Mouse (Mus musculus): ENCODE data around the gene Riox1.
A peak's percentile ranks its signal among the peaks of the same experiment; 100 is the strongest.
"Not testable (repeated sequence)": the region's sequence is repeated elsewhere in the genome, so short reads cannot be mapped to it uniquely, and the experiment has no call there.

Gene Riox1

GRCm38 (mm10) chr12:83950493-83950839, at the start of gene Riox1:
Riox1 (plus strand) TSS chr12:83950608.
- peak; percentile 92 for DNase-seq (ENCODE audit: low spot score)

- DNase-seq (ENCODE audit: low spot score): no peak
Measured at GRCm38 (mm10) chr12:83910451-83910850, 40.0 kb upstream of the Riox1 start.

- DNase-seq (ENCODE audit: low spot score): no peak
Measured at GRCm38 (mm10) chr12:83914202-83914740, 36.1 kb upstream of the Riox1 start.

GRCm38 (mm10) chr12:83914797-83915196, 35.6 kb upstream of the Riox1 start:
- DNase-seq (ENCODE audit: low spot score): no peak

GRCm38 (mm10) chr12:83916884-83917283, 33.5 kb upstream of the Riox1 start:
- no peak for DNase-seq (ENCODE audit: low spot score)

GRCm38 (mm10) chr12:83920721-83921441, 29.5 kb upstream of the Riox1 start:
- DNase-seq (ENCODE audit: low spot score): peak; percentile 44

GRCm38 (mm10) chr12:83921535-83922381, 28.6 kb upstream of the Riox1 start, which contains the start of gene Numb:
Numb (minus strand) TSS chr12:83921934.
- peak; percentile 99 for DNase-seq (ENCODE audit: low spot score)

- DNase-seq (ENCODE audit: low spot score): no peak
Measured at GRCm38 (mm10) chr12:83922724-83923485, 27.5 kb upstream of the Riox1 start.

- DNase-seq (ENCODE audit: low spot score): no peak
Measured at GRCm38 (mm10) chr12:83923486-83923859, 26.9 kb upstream of the Riox1 start.

- no peak for DNase-seq (ENCODE audit: low spot score)
Measured at GRCm38 (mm10) chr12:83924332-83924731, 26.1 kb upstream of the Riox1 start.

GRCm38 (mm10) chr12:83925160-83925703, 25.2 kb upstream of the Riox1 start:
- no peak for DNase-seq (ENCODE audit: low spot score)

GRCm38 (mm10) chr12:83926061-83926460, 24.3 kb upstream of the Riox1 start:
- no peak for DNase-seq (ENCODE audit: low spot score)

- no peak for DNase-seq (ENCODE audit: low spot score)
Measured at GRCm38 (mm10) chr12:83927747-83928146, 22.7 kb upstream of the Riox1 start.

- DNase-seq (ENCODE audit: low spot score): no peak
Measured at GRCm38 (mm10) chr12:83929186-83929804, 21.1 kb upstream of the Riox1 start.

- DNase-seq (ENCODE audit: low spot score): no peak
Measured at GRCm38 (mm10) chr12:83937600-83937999, 12.8 kb upstream of the Riox1 start.

GRCm38 (mm10) chr12:83938592-83938991, 11.8 kb upstream of the Riox1 start:
- DNase-seq (ENCODE audit: low spot score): not testable (repeated sequence)

- DNase-seq (ENCODE audit: low spot score): no peak
Measured at GRCm38 (mm10) chr12:83939332-83939731, 11.1 kb upstream of the Riox1 start.

GRCm38 (mm10) chr12:83940031-83940430, 10.4 kb upstream of the Riox1 start:
- DNase-seq (ENCODE audit: low spot score): no peak

GRCm38 (mm10) chr12:83941938-83942337, 8.5 kb upstream of the Riox1 start:
- no peak for DNase-seq (ENCODE audit: low spot score)

GRCm38 (mm10) chr12:83947260-83947811, 3.1 kb upstream of the Riox1 start:
- DNase-seq (ENCODE audit: low spot score): no peak

GRCm38 (mm10) chr12:83949043-83949442, 1.4 kb upstream of the Riox1 start:
- DNase-seq (ENCODE audit: low spot score): no peak
